ENCODE assay signal across 8 mouse cellular contexts in the genomic region with DNA sequence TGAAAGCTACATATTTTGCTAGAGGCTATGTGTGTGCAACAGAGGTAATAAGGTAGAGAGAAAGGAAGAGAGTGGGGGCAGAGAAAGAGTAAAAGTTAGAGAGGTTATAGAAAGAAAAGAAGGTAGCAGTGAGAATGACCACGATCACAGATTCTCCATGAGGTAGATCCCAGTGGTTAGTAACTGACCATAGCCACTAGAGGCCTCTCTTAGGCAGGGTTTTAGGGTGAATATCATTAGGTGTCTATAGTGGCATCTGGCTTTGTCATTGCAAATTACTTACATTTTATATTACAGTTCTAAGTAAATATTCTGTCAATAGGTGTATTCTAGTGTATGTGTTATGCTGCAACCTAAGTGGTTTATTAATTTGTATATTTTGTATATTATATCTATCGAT.
DNase-seq lines count a peak whose midpoint lies in the region; ATAC-seq and TF ChIP-seq lines count a peak whose summit lies in the region.

No protein-coding gene starts in this region.

- H3K9ac ChIP-seq in liver, embryonic 11.5 days (ENCODE audit: low read depth, low read length): no peak overlapping the region
- no peak overlapping the region for H3K9ac ChIP-seq in forebrain, postnatal 0 days
- H3K9ac ChIP-seq in midbrain, postnatal 0 days (replicated peaks; ENCODE audit: low read length, poor library complexity, severe bottlenecking): no peak overlapping the region

- no peak overlapping the region for H3K27ac ChIP-seq in liver, embryonic 11.5 days (ENCODE audit: low read depth, low read length)
- no peak overlapping the region for H3K27ac ChIP-seq in forebrain, postnatal 0 days (ENCODE audit: low read depth, low read length)
- no peak overlapping the region for H3K27ac ChIP-seq in midbrain, postnatal 0 days (ENCODE audit: low read depth, low read length)

- H3K9me3 ChIP-seq in liver, embryonic 11.5 days (ENCODE audit: control insufficient read depth, low read length): no peaks in the 10 kb centered on the region
- no peaks in the 10 kb centered on the region for H3K9me3 ChIP-seq in forebrain, postnatal 0 days (ENCODE audit: low read length)
- H3K9me3 ChIP-seq in midbrain, postnatal 0 days (ENCODE audit: low read length): no peaks in the 10 kb centered on the region

- peak; percentile 70 for TF ChIP-seq CTCF in forebrain, postnatal 0 days (IDR thresholded peaks at IDR 0.05; ENCODE audit: low read depth)
- TF ChIP-seq CTCF in midbrain, postnatal 0 days (IDR thresholded peaks at IDR 0.05): peak; percentile 79

- no peaks in the 10 kb centered on the region for H3K27me3 ChIP-seq in liver, embryonic 11.5 days (replicated peaks; ENCODE audit: control insufficient read depth, insufficient read depth, low read length)
- no peaks in the 10 kb centered on the region for H3K27me3 ChIP-seq in forebrain, postnatal 0 days (ENCODE audit: insufficient read depth, low read length)
- H3K27me3 ChIP-seq in midbrain, postnatal 0 days (ENCODE audit: insufficient read depth, low read length): no peaks in the 10 kb centered on the region

- peak; percentile 63 for ATAC-seq in liver, embryonic 11.5 days (replicated peaks; ENCODE audit: low FRiP score)
- peak; percentile 58; the same call in 1 of the 2 replicates for ATAC-seq in forebrain, postnatal 0 days
- no peak for ATAC-seq in midbrain, postnatal 0 days (ENCODE audit: low FRiP score)

- peak; percentile 39 for DNase-seq in cerebellum, adult 9-10 months
- no peak for DNase-seq in cerebellum, postnatal 4 days (ENCODE audit: low spot score in 2 of 2)
- DNase-seq in liver, embryonic 11.5 days (ENCODE audit: low spot score): no peak
- DNase-seq in liver: no peak
- peak; percentile 25 for DNase-seq in forebrain, postnatal 0 days
- peak; percentile 71 for DNase-seq in midbrain, postnatal 0 days (ENCODE audit: low spot score)
- DNase-seq in ovary, postnatal 14 days (ENCODE audit: low spot score): no peak
- DNase-seq in kidney, postnatal 14 days: no peak

- no peaks in the 10 kb centered on the region for H3K36me3 ChIP-seq in liver, embryonic 11.5 days (ENCODE audit: control insufficient read depth, insufficient read depth, low read length)
- no peaks in the 10 kb centered on the region for H3K36me3 ChIP-seq in forebrain, postnatal 0 days (ENCODE audit: insufficient read depth)
- H3K36me3 ChIP-seq in midbrain, postnatal 0 days (ENCODE audit: insufficient read depth, low read length): no peaks in the 10 kb centered on the region

- H3K4me2 ChIP-seq in liver, embryonic 11.5 days: no peak overlapping the region
- no peak overlapping the region for H3K4me2 ChIP-seq in forebrain, postnatal 0 days (ENCODE audit: low read depth)
- no peak overlapping the region for H3K4me2 ChIP-seq in midbrain, postnatal 0 days (ENCODE audit: low read depth, low read length, poor library complexity, severe bottlenecking)

- no peaks in the 10 kb centered on the region for H3K4me1 ChIP-seq in liver, embryonic 11.5 days (replicated peaks; ENCODE audit: control insufficient read depth, insufficient read depth, low read length)
- no peaks in the 10 kb centered on the region for H3K4me1 ChIP-seq in forebrain, postnatal 0 days (ENCODE audit: insufficient read depth)
- H3K4me1 ChIP-seq in midbrain, postnatal 0 days (ENCODE audit: insufficient read depth, low read length): no peaks in the 10 kb centered on the region

- 72% methylated on average over 2 of the region's 2 CpGs for WGBS in liver, embryonic 11.5 days
- WGBS in forebrain, postnatal 0 days: 54% methylated on average over 2 of the region's 2 CpGs
- 53% methylated on average over 2 of the region's 2 CpGs for WGBS in midbrain, postnatal 0 days

- H3K4me3 ChIP-seq in liver, embryonic 11.5 days (ENCODE audit: low read depth, low read length): no peak overlapping the region
- no peak overlapping the region for H3K4me3 ChIP-seq in forebrain, postnatal 0 days (ENCODE audit: low read depth, low read length)
- H3K4me3 ChIP-seq in midbrain, postnatal 0 days (ENCODE audit: low read depth, low read length): no peak overlapping the region

Comparison
In these comparisons a context has a peak if more than half of its experiments do, and no peak if none do; other contexts are left out.
1. DNase-seq: peak in cerebellum, adult 9-10 months (single experiment), forebrain, postnatal 0 days (single experiment) and midbrain, postnatal 0 days (single experiment); none in cerebellum, postnatal 4 days (0 of 2), liver, embryonic 11.5 days (single experiment), liver (single experiment), ovary, postnatal 14 days (single experiment) and kidney, postnatal 14 days (single experiment).